Mouse (Mus musculus) stomach, embryonic 14.5 days (tissue): Measurements from ENCODE around the gene Foxc2. TPM values are rescaled to one million over a fixed set of nuclear protein-coding genes. Genes with fewer than 3 reads are reported as not detected.

Source experiments
- ATAC-seq: fragments of 200-750 bp; cut with Nextera tagmentation; 2 replicates; pipeline ENCODE4 v1.8.0; 2017; ENCODE audit warnings: low read depth, moderate TSS enrichment; ENCODE audit not compliant: insufficient number of reproducible peaks, insufficient read depth, low FRiP score
- H3K27ac ChIP-seq: fragments of 300-500 bp; sonication (generic); 2 replicates; pipeline ENCODE4 v1.5.1; 2014; ENCODE audit warnings: mild to moderate bottlenecking, low read length, moderate library complexity, mixed read lengths
- H3K27me3 ChIP-seq: fragments of 300-500 bp; sonication (generic); 2 replicates; pipeline ENCODE4 v1.6.1; 2014; ENCODE audit warnings: low read length, control low read depth, mixed read lengths; ENCODE audit not compliant: control insufficient read depth, insufficient read depth
- H3K36me3 ChIP-seq: fragments of 300-500 bp; sonication (generic); 2 replicates; pipeline ENCODE4 v1.6.1; 2014; ENCODE audit warnings: mild to moderate bottlenecking, control low read depth, low read length, moderate library complexity, mixed read lengths; ENCODE audit not compliant: control insufficient read depth, insufficient read depth
- H3K4me1 ChIP-seq: fragments of 300-500 bp; sonication (generic); 2 replicates; pipeline ENCODE4 v1.6.1; 2014; ENCODE audit warnings: low read length, control low read depth, mixed read lengths; ENCODE audit not compliant: control insufficient read depth, insufficient read depth
- H3K4me2 ChIP-seq: fragments of 300-500 bp; sonication (generic); replicated peaks from 2 replicates; pipeline ENCODE4 v1.6.1; 2014; ENCODE audit warnings: low read depth, low read length, control low read depth
- H3K4me3 ChIP-seq: fragments of 300-500 bp; sonication (generic); 2 replicates; pipeline ENCODE4 v1.5.1; 2014; ENCODE audit warnings: low read depth, low read length, control low read depth
- H3K9ac ChIP-seq: fragments of 300-500 bp; sonication (generic); replicated peaks from 2 replicates; pipeline ENCODE4 v1.6.1; 2014; ENCODE audit warnings: low read depth, mild to moderate bottlenecking, control low read depth, low read length, moderate library complexity, mixed read lengths
- H3K9me3 ChIP-seq: fragments of 300-500 bp; sonication (generic); 2 replicates; pipeline ENCODE4 v1.6.1; 2016; ENCODE audit warnings: low read depth, low read length, control low read depth; ENCODE audit not compliant: control insufficient read depth
- WGBS: fragments of 180-500 bp; shearing (Covaris S2); extraction: QIAGEN DNeasy Blood & Tissue Kit; methylation state at CpG from one replicate; pipeline ENCODE4 v1.1.7; 2014; 5-methylcytosine and 5-hydroxymethylcytosine counted together
- polyA plus RNA-seq: library from polyadenylated mRNA; unstranded; fragments of >200 nt; fragmentation: Nextera tagmentation; extraction: Ambion mirVana; gene quantifications from 2 replicates; pipeline ENCODE4 v1.2.1, GENCODE M21; 2014

Gene Foxc2
- polyA plus RNA-seq, 1 experiment from 2014 or later: 0.20 TPM

GRCm38 (mm10) chr8:121088871-121089630 is 26.9 kb upstream of the Foxc2 start:
- 7% methylated on average over 40 of the region's 40 CpGs for WGBS
- peaks cover 8% of the 10 kb centered on the region; the same call in 1 of the 2 replicates for H3K36me3 ChIP-seq
- peak overlapping the region; percentile 69 for H3K4me3 ChIP-seq
- H3K9me3 ChIP-seq: no peaks in the 10 kb centered on the region
- peaks cover 17% of the 10 kb centered on the region for H3K27me3 ChIP-seq
- H3K9ac ChIP-seq: peak overlapping the region; percentile 92
- H3K4me2 ChIP-seq: peak overlapping the region; percentile 78
- ATAC-seq: no peak
- peak overlapping the region; percentile 75 for H3K27ac ChIP-seq
- peaks cover 13% of the 10 kb centered on the region for H3K4me1 ChIP-seq

GRCm38 (mm10) chr8:121089631-121090380 is 26.2 kb upstream of the Foxc2 start:
- peaks cover 17% of the 10 kb centered on the region for H3K27me3 ChIP-seq
- WGBS: 9% methylated on average over 32 of the region's 32 CpGs
- H3K9ac ChIP-seq: peak overlapping the region; percentile 92
- no peaks in the 10 kb centered on the region for H3K9me3 ChIP-seq
- H3K4me2 ChIP-seq: peak overlapping the region; percentile 78
- H3K27ac ChIP-seq: peak overlapping the region; percentile 75
- H3K36me3 ChIP-seq: peaks cover 8% of the 10 kb centered on the region; the same call in 1 of the 2 replicates
- peaks cover 13% of the 10 kb centered on the region for H3K4me1 ChIP-seq
- ATAC-seq: no peak
- peak overlapping the region; percentile 69 for H3K4me3 ChIP-seq

- Histone ChIP-seq H3K9ac (peak overlapping the region; percentile 92), H3K4me2 (peak overlapping the region; percentile 78), H3K27ac (peak overlapping the region; percentile 69; the same call in 1 of the 2 replicates), H3K36me3 (peaks cover 8% of the 10 kb centered on the region; the same call in 1 of the 2 replicates), H3K4me1 (peaks cover 13% of the 10 kb centered on the region), H3K4me3 (no peak overlapping the region), H3K9me3 (no peaks in the 10 kb centered on the region), H3K27me3 (peaks cover 17% of the 10 kb centered on the region)
- 0% methylated on average over 1 of the region's 1 CpGs for WGBS
- ATAC-seq: no peak
These were observed 25.3 kb upstream of the Foxc2 start for GRCm38 (mm10) chr8:121090716-121091115.

- peak; percentile 16; the same call in 1 of the 2 replicates for ATAC-seq
- Histone ChIP-seq H3K36me3 (peaks cover 7% of the 10 kb centered on the region; the same call in 1 of the 2 replicates), H3K4me3 (no peak overlapping the region), H3K4me2 (0 out of 2 replicates have a peak overlapping the region, but pooled peaks have one; percentile 78), H3K9ac (no peak overlapping the region), H3K9me3 (no peaks in the 10 kb centered on the region), H3K27ac (0 out of 2 replicates have a peak overlapping the region, but pooled peaks have one; percentile 16), H3K4me1 (peaks cover 13% of the 10 kb centered on the region), H3K27me3 (peaks cover 11% of the 10 kb centered on the region; the same call in 1 of the 2 replicates)
- WGBS: 24% methylated on average over 6 of the region's 6 CpGs
These were observed 23.8 kb upstream of the Foxc2 start for GRCm38 (mm10) chr8:121092141-121092540.

GRCm38 (mm10) chr8:121092627-121093026 is 23.3 kb upstream of the Foxc2 start:
- WGBS: 1% methylated on average over 16 of the region's 16 CpGs
- Histone ChIP-seq H3K27me3 (peaks cover 11% of the 10 kb centered on the region; the same call in 1 of the 2 replicates), H3K4me3 (no peak overlapping the region), H3K4me2 (0 out of 2 replicates have a peak overlapping the region, but pooled peaks have one; percentile 7), H3K36me3 (peaks cover 8% of the 10 kb centered on the region; the same call in 1 of the 2 replicates), H3K9ac (no peak overlapping the region), H3K27ac (0 out of 2 replicates have a peak overlapping the region, but pooled peaks have one; percentile 16), H3K4me1 (peaks cover 13% of the 10 kb centered on the region), H3K9me3 (no peaks in the 10 kb centered on the region)
- ATAC-seq: peak; percentile 25; the same call in 1 of the 2 replicates

- no peak overlapping the region for H3K9ac ChIP-seq
- H3K27me3 ChIP-seq: peaks cover 11% of the 10 kb centered on the region; the same call in 1 of the 2 replicates
- H3K4me1 ChIP-seq: peaks cover 13% of the 10 kb centered on the region
- H3K4me2 ChIP-seq: no peak overlapping the region
- WGBS: 63% methylated on average over 6 of the region's 6 CpGs
- peaks cover 11% of the 10 kb centered on the region; the same call in 1 of the 2 replicates for H3K36me3 ChIP-seq
- H3K4me3 ChIP-seq: no peak overlapping the region
- H3K9me3 ChIP-seq: no peaks in the 10 kb centered on the region
- no peak for ATAC-seq
- no peak overlapping the region for H3K27ac ChIP-seq
These were observed 22.5 kb upstream of the Foxc2 start for GRCm38 (mm10) chr8:121093496-121093895.

GRCm38 (mm10) chr8:121104049-121104818 is 11.7 kb upstream of the Foxc2 start:
- Histone ChIP-seq H3K27me3 (no peaks in the 10 kb centered on the region), H3K27ac (no peak overlapping the region), H3K4me2 (no peak overlapping the region), H3K9ac (no peak overlapping the region), H3K4me3 (no peak overlapping the region), H3K9me3 (no peaks in the 10 kb centered on the region), H3K4me1 (peaks cover 8% of the 10 kb centered on the region; the same call in 1 of the 2 replicates), H3K36me3 (peaks cover 52% of the 10 kb centered on the region)
- 51% methylated on average over 17 of the region's 17 CpGs for WGBS
- ATAC-seq: no peak
